Mouse (Mus musculus) spleen, adult 2 months (tissue): ENCODE data around the gene Taar1.

Experiments used
- CTCF ChIP-seq: fragments of 200-500 bp; IDR thresholded peaks from 2 replicates; pipeline ENCODE4 v1.5.1; 2011; ENCODE audit warnings: mild to moderate bottlenecking, inconsistent platforms; ENCODE audit not compliant: insufficient read depth, insufficient read length, insufficient replicate concordance; ENCODE audit errors: extremely low read depth
- POLR2A ChIP-seq: fragments of 200-500 bp; IDR thresholded peaks from 2 replicates; pipeline ENCODE4 v1.6.1; 2011; ENCODE audit warnings: low read depth, low read length, inconsistent platforms

GRCm38 (mm10) chr10:23970656-23971165 is 50.6 kb downstream of the Taar1 start, which contains the start of gene Taar5:
- TF ChIP-seq CTCF = no peak
- no peak for TF ChIP-seq POLR2A
